Mouse (Mus musculus): ENCODE results near the gene Prlr.

- TF ChIP-seq CTCF (IDR thresholded peaks at IDR 0.05; ENCODE audit: extremely low read depth, insufficient read depth, insufficient read length, insufficient replicate concordance) (no peak), POLR2A (IDR thresholded peaks at IDR 0.05; ENCODE audit: low read depth, low read length) (no peak)
These were observed 99.3 kb downstream of the Prlr start for GRCm38 (mm10) chr15:10276386-10276785.

All from spleen, adult 2 months (tissue).